Mouse (Mus musculus) liver, adult 2 months (tissue): ENCODE results near the gene Pex11a. TPM values are rescaled to one million over a fixed set of nuclear protein-coding genes. Genes with fewer than 3 reads are reported as not detected.
A peak's percentile ranks its signal among the peaks of the same experiment; 100 is the strongest.

ENCODE experiments used
- DNase-seq: peaks from one replicate; pipeline ENCODE4 v3.0.0-alpha.2; 2011; ENCODE audit warnings: low read depth, low spot score; ENCODE audit errors: extremely low read depth
- H3K27ac ChIP-seq: fragments of 200-500 bp; replicated peaks from 2 replicates; pipeline ENCODE4 v1.5.1; 2012; ENCODE audit warnings: low read depth, mild to moderate bottlenecking, control low read depth, inconsistent platforms, low read length; ENCODE audit not compliant: insufficient read depth
- H3K27me3 ChIP-seq: fragments of 200-500 bp; 2 replicates; pipeline ENCODE4 v1.6.1; 2012; ENCODE audit warnings: mild to moderate bottlenecking, moderate library complexity, low read length, inconsistent platforms; ENCODE audit not compliant: control insufficient read depth, insufficient read depth
- H3K36me3 ChIP-seq: fragments of 200-500 bp; 2 replicates; pipeline ENCODE4 v1.6.1; 2012; ENCODE audit warnings: low read length, inconsistent platforms; ENCODE audit not compliant: control insufficient read depth, insufficient read depth
- H3K4me1 ChIP-seq: fragments of 200-500 bp; 2 replicates; pipeline ENCODE4 v1.6.1; 2011; ENCODE audit warnings: low read length; ENCODE audit not compliant: control insufficient read depth, insufficient read depth
- H3K4me3 ChIP-seq: fragments of 200-500 bp; 2 replicates; pipeline ENCODE4 v1.5.1; 2011; ENCODE audit warnings: low read depth, mild to moderate bottlenecking, control low read depth, low read length, moderate library complexity; ENCODE audit not compliant: insufficient read depth
- H3K79me2 ChIP-seq: fragments of 200-500 bp; 2 replicates; pipeline ENCODE4 v1.6.1; 2012; ENCODE audit warnings: inconsistent platforms, mild to moderate bottlenecking, low read length, moderate library complexity; ENCODE audit not compliant: control insufficient read depth, insufficient read depth
- H3K9ac ChIP-seq: fragments of 200-500 bp; 2 replicates; pipeline ENCODE4 v1.6.1; 2012; ENCODE audit warnings: low read depth, mild to moderate bottlenecking, control low read depth, inconsistent platforms, low read length
- CTCF ChIP-seq: fragments of 200-500 bp; IDR thresholded peaks from 2 replicates; pipeline ENCODE4 v1.5.1; 2011; ENCODE audit warnings: low read depth, low read length, control low read depth
- POLR2A ChIP-seq: fragments of 200-500 bp; IDR thresholded peaks from 2 replicates; pipeline ENCODE4 v1.6.1; 2011; ENCODE audit warnings: low read length, control low read depth; ENCODE audit not compliant: insufficient read depth; ENCODE audit errors: extremely low read depth
- WGBS: fragments of 180-500 bp; shearing (Covaris S2); methylation state at CpG from one replicate; pipeline ENCODE4 v1.1.7; 2018; 5-methylcytosine and 5-hydroxymethylcytosine counted together
- polyA plus RNA-seq: library from polyadenylated mRNA; depleted of rRNA; stranded (reverse); fragments of >200 nt; gene quantifications from 2 replicates; pipeline ENCODE4 v1.2.3, GENCODE M21; 2012
- total RNA-seq: library from RNA; depleted of rRNA; stranded (reverse); fragments of >200 nt; gene quantifications from 2 replicates; pipeline ENCODE4 v1.2.3, GENCODE M21; 2014

The Pex11a gene
- total and polyA plus RNA-seq, 2 experiments: 17.2 to 40.3 TPM

GRCm38 (mm10) chr7:79734563-79734962, 8.4 kb downstream of the Pex11a start:
- Histone ChIP-seq H3K79me2 (no peaks in the 10 kb centered on the region), H3K4me1 (peaks cover 16% of the 10 kb centered on the region), H3K36me3 (peaks cover 25% of the 10 kb centered on the region; the same call in 1 of the 2 replicates), H3K27me3 (no peaks in the 10 kb centered on the region), H3K27ac (peak overlapping the region; percentile 3; the same call in 1 of the 2 replicates), H3K4me3 (no peak overlapping the region), H3K9ac (no peak overlapping the region)
- peak; percentile 96 for DNase-seq
- TF ChIP-seq POLR2A: no peak
- 10% methylated on average over 8 of the region's 8 CpGs for WGBS

GRCm38 (mm10) chr7:79732622-79733021, 10.3 kb downstream of the Pex11a start, which contains the start of gene Plin1:
Gene Plin1 (minus strand): TSS chr7:79732903.
- Histone ChIP-seq H3K4me3 (no peak within 1 kb of the TSS), H3K4me1 (peaks cover 16% of the 10 kb centered on the region), H3K27me3 (no peaks in the 10 kb centered on the region), H3K79me2 (no peaks in the 10 kb centered on the region), H3K27ac (no peak within 1 kb of the TSS), H3K36me3 (peaks cover 14% of the 10 kb centered on the region; the same call in 1 of the 2 replicates), H3K9ac (no peak within 1 kb of the TSS)
- DNase-seq: no peak
- TF ChIP-seq CTCF (no peak), POLR2A (no peak)
- WGBS: 85% methylated on average over 4 of the region's 4 CpGs

GRCm38 (mm10) chr7:79731438-79731837, 11.5 kb downstream of the Pex11a start:
- no peak for TF ChIP-seq POLR2A
- no peak for TF ChIP-seq CTCF
- no peak overlapping the region for H3K9ac ChIP-seq
- no peak overlapping the region for H3K4me3 ChIP-seq
- H3K27ac ChIP-seq: no peak overlapping the region
- H3K36me3 ChIP-seq: peaks cover 5% of the 10 kb centered on the region; the same call in 1 of the 2 replicates
- no peak for DNase-seq
- H3K27me3 ChIP-seq: no peaks in the 10 kb centered on the region
- H3K79me2 ChIP-seq: no peaks in the 10 kb centered on the region
- peaks cover 16% of the 10 kb centered on the region for H3K4me1 ChIP-seq
- WGBS: 81% methylated on average over 13 of the region's 13 CpGs

GRCm38 (mm10) chr7:79729743-79730370, 13.1 kb downstream of the Pex11a start:
- WGBS: 68% methylated on average over 11 of the region's 11 CpGs
- no peak overlapping the region for H3K4me3 ChIP-seq
- TF ChIP-seq CTCF (peak; percentile 56), POLR2A (no peak)

GRCm38 (mm10) chr7:79729169-79729568, 13.8 kb downstream of the Pex11a start:
- 8% methylated on average over 8 of the region's 8 CpGs for WGBS

More at GRCm38 (mm10) chr7:79729743-79730370, 13.1 kb downstream of the Pex11a start:
- Histone ChIP-seq H3K27ac (no peak overlapping the region), H3K79me2 (no peaks in the 10 kb centered on the region), H3K9ac (no peak overlapping the region), H3K4me1 (peaks cover 8% of the 10 kb centered on the region), H3K36me3 (no peaks in the 10 kb centered on the region), H3K27me3 (no peaks in the 10 kb centered on the region)
- no peak for DNase-seq

GRCm38 (mm10) chr7:79728219-79728618, 14.7 kb downstream of the Pex11a start:
- WGBS: 29% methylated on average over 6 of the region's 6 CpGs
- no peaks in the 10 kb centered on the region for H3K79me2 ChIP-seq
- no peaks in the 10 kb centered on the region for H3K4me1 ChIP-seq
- DNase-seq: no peak
- H3K27me3 ChIP-seq: no peaks in the 10 kb centered on the region
- H3K9ac ChIP-seq: no peak overlapping the region
- H3K27ac ChIP-seq: no peak overlapping the region
- TF ChIP-seq CTCF (peak; percentile 86), POLR2A (no peak)
- H3K4me3 ChIP-seq: no peak overlapping the region
- no peaks in the 10 kb centered on the region for H3K36me3 ChIP-seq

More at GRCm38 (mm10) chr7:79729169-79729568, 13.8 kb downstream of the Pex11a start:
- H3K36me3 ChIP-seq: no peaks in the 10 kb centered on the region
- no peaks in the 10 kb centered on the region for H3K27me3 ChIP-seq
- H3K9ac ChIP-seq: no peak overlapping the region
- no peaks in the 10 kb centered on the region for H3K79me2 ChIP-seq
- TF ChIP-seq CTCF (peak; percentile 94), POLR2A (no peak)
- H3K4me3 ChIP-seq: no peak overlapping the region
- peaks cover 3% of the 10 kb centered on the region; the same call in 1 of the 2 replicates for H3K4me1 ChIP-seq
- DNase-seq: no peak
- H3K27ac ChIP-seq: no peak overlapping the region
